Mouse (Mus musculus) stomach, postnatal 0 days (tissue): ENCODE results near the gene Pin1rt1. TPM values are rescaled to one million over a fixed set of nuclear protein-coding genes. Genes with fewer than 3 reads are reported as not detected.

Experiments
- ATAC-seq: fragments of 200-750 bp; cut with Nextera tagmentation; 2 replicates; pipeline ENCODE4 v1.8.0; 2017; ENCODE audit not compliant: low FRiP score, low TSS enrichment
- DNase-seq: peaks from one replicate; pipeline ENCODE4 v3.0.0-alpha.2; 2016; ENCODE audit warnings: low spot score
- H3K27ac ChIP-seq: fragments of 300-500 bp; sonication (generic); replicated peaks from 2 replicates; pipeline ENCODE4 v1.5.1; 2014; ENCODE audit warnings: mild to moderate bottlenecking, control low read depth
- H3K27me3 ChIP-seq: fragments of 300-500 bp; sonication (generic); 2 replicates; pipeline ENCODE4 v1.6.1; 2014; ENCODE audit warnings: low read length; ENCODE audit not compliant: control insufficient read depth, insufficient read depth
- H3K36me3 ChIP-seq: fragments of 300-500 bp; sonication (generic); 2 replicates; pipeline ENCODE4 v1.6.1; 2014; ENCODE audit warnings: low read length, mixed read lengths; ENCODE audit not compliant: control insufficient read depth, insufficient read depth
- H3K4me1 ChIP-seq: fragments of 300-500 bp; sonication (generic); replicated peaks from 2 replicates; pipeline ENCODE4 v1.6.1; 2014; ENCODE audit warnings: antibody characterized with exemption; ENCODE audit not compliant: control insufficient read depth, insufficient read depth
- H3K4me2 ChIP-seq: fragments of 300-500 bp; sonication (generic); replicated peaks from 2 replicates; pipeline ENCODE4 v1.6.1; 2014; ENCODE audit warnings: low read depth, mild to moderate bottlenecking, control low read depth, moderate library complexity
- H3K4me3 ChIP-seq: fragments of 300-500 bp; sonication (generic); 2 replicates; pipeline ENCODE4 v1.5.1; 2014; ENCODE audit warnings: low read depth, low read length, control low read depth
- H3K9ac ChIP-seq: fragments of 300-500 bp; sonication (generic); 2 replicates; pipeline ENCODE4 v1.6.1; 2014; ENCODE audit warnings: mild to moderate bottlenecking, low read length, control low read depth, mixed read lengths
- H3K9me3 ChIP-seq: fragments of 300-500 bp; sonication (generic); 2 replicates; pipeline ENCODE4 v1.6.1; 2016; ENCODE audit warnings: low read length; ENCODE audit not compliant: control insufficient read depth
- CTCF ChIP-seq: IDR thresholded peaks from 2 replicates; pipeline ENCODE4 v1.5.1; 2016; ENCODE audit warnings: antibody characterized with exemption, low read depth, mild to moderate bottlenecking, moderate library complexity
- EP300 ChIP-seq: optimal IDR thresholded peaks from 2 replicates; pipeline ENCODE3; 2016; ENCODE audit warnings: antibody characterized with exemption
- WGBS: fragments of 180-500 bp; shearing (Covaris S2); extraction: QIAGEN DNeasy Blood & Tissue Kit; methylation state at CpG from one replicate; pipeline ENCODE4 v1.1.7; 2014; 5-methylcytosine and 5-hydroxymethylcytosine counted together
- polyA plus RNA-seq: library from polyadenylated mRNA; unstranded; fragments of >200 nt; fragmentation: Nextera tagmentation; extraction: Ambion mirVana; gene quantifications from 2 replicates; pipeline ENCODE4 v1.2.1, GENCODE M21; 2015

Gene Pin1rt1
- polyA plus RNA-seq, 1 experiment from 2014 or later: not detected

GRCm38 (mm10) chr2:104743971-104744370 lies 27.8 kb upstream of the Pin1rt1 start:
- Histone ChIP-seq H3K4me3 (no peak overlapping the region), H3K27me3 (no peaks in the 10 kb centered on the region), H3K9me3 (no peaks in the 10 kb centered on the region), H3K4me2 (no peak overlapping the region), H3K4me1 (no peaks in the 10 kb centered on the region), H3K9ac (no peak overlapping the region), H3K36me3 (no peaks in the 10 kb centered on the region), H3K27ac (no peak overlapping the region)
- no peak for ATAC-seq
- WGBS: 50% methylated on average over 5 of the region's 5 CpGs
- TF ChIP-seq EP300 (no peak), CTCF (no peak)
- DNase-seq: no peak

GRCm38 (mm10) chr2:104743160-104743559 lies 27.0 kb upstream of the Pin1rt1 start:
- peak; percentile 21 for DNase-seq
- no peaks in the 10 kb centered on the region for H3K27me3 ChIP-seq
- no peak for TF ChIP-seq EP300
- TF ChIP-seq CTCF: no peak
- no peaks in the 10 kb centered on the region for H3K4me1 ChIP-seq
- H3K9me3 ChIP-seq: no peaks in the 10 kb centered on the region
- WGBS: 23% methylated on average over 7 of the region's 7 CpGs
- peak overlapping the region; percentile 76; the same call in 1 of the 2 replicates for H3K9ac ChIP-seq
- no peaks in the 10 kb centered on the region for H3K36me3 ChIP-seq
- H3K27ac ChIP-seq: peak overlapping the region; percentile 20; the same call in 1 of the 2 replicates
- ATAC-seq: peak; percentile 58
- peak overlapping the region; percentile 95 for H3K4me2 ChIP-seq
- H3K4me3 ChIP-seq: peak overlapping the region; percentile 79

GRCm38 (mm10) chr2:104742741-104743064 lies 26.5 kb upstream of the Pin1rt1 start, which contains the start of gene Depdc7:
Gene Depdc7 (minus strand): TSS chr2:104742878.
- no peaks in the 10 kb centered on the region for H3K36me3 ChIP-seq
- peak within 1 kb of the TSS; percentile 95 for H3K4me2 ChIP-seq
- under 1% methylated on average over 18 of the region's 31 CpGs for WGBS
- TF ChIP-seq CTCF (no peak), EP300 (no peak)
- H3K27ac ChIP-seq: peak within 1 kb of the TSS; percentile 56; the same call in 1 of the 2 replicates
- H3K9ac ChIP-seq: peak within 1 kb of the TSS; percentile 76
- H3K9me3 ChIP-seq: no peaks in the 10 kb centered on the region
- DNase-seq: peak; percentile 93
- ATAC-seq: peak; percentile 95
- H3K27me3 ChIP-seq: no peaks in the 10 kb centered on the region
- peak within 1 kb of the TSS; percentile 79 for H3K4me3 ChIP-seq
- H3K4me1 ChIP-seq: no peaks in the 10 kb centered on the region

GRCm38 (mm10) chr2:104741896-104742740 lies 25.9 kb upstream of the Pin1rt1 start:
- peak; percentile 24; the same call in 1 of the 2 replicates for ATAC-seq
- TF ChIP-seq CTCF (no peak), EP300 (no peak)
- peak overlapping the region; percentile 56; the same call in 1 of the 2 replicates for H3K27ac ChIP-seq
- DNase-seq: no peak
- no peaks in the 10 kb centered on the region for H3K27me3 ChIP-seq
- H3K4me3 ChIP-seq: peak overlapping the region; percentile 79
- no peaks in the 10 kb centered on the region for H3K4me1 ChIP-seq
- H3K9ac ChIP-seq: peak overlapping the region; percentile 76
- peak overlapping the region; percentile 95 for H3K4me2 ChIP-seq
- H3K36me3 ChIP-seq: no peaks in the 10 kb centered on the region
- 3% methylated on average over 46 of the region's 46 CpGs for WGBS
- H3K9me3 ChIP-seq: no peaks in the 10 kb centered on the region

- TF ChIP-seq CTCF (no peak), EP300 (no peak)
- Histone ChIP-seq H3K4me3 (no peak overlapping the region; the same call in 1 of the 2 replicates), H3K4me2 (peak overlapping the region; percentile 95), H3K9ac (no peak overlapping the region), H3K9me3 (no peaks in the 10 kb centered on the region), H3K27me3 (no peaks in the 10 kb centered on the region), H3K27ac (no peak overlapping the region), H3K4me1 (no peaks in the 10 kb centered on the region), H3K36me3 (no peaks in the 10 kb centered on the region)
- WGBS: 36% methylated on average over 7 of the region's 7 CpGs
- ATAC-seq: no peak
- no peak for DNase-seq
Observed at GRCm38 (mm10) chr2:104741015-104741758, 25.0 kb upstream of the Pin1rt1 start.
